In genomic region chr4:110021956-110022625, GRCm38 (mm10) we compare ENCODE assay signal across 8 mouse cellular contexts. TPM values are rescaled to one million over a fixed set of nuclear protein-coding genes. Genes with fewer than 3 reads are reported as not detected.
DNase-seq lines count a peak whose midpoint lies in the region; ATAC-seq and TF ChIP-seq lines count a peak whose summit lies in the region.

No protein-coding gene starts in this region.

- peak overlapping the region; percentile 11; the same call in 1 of the 2 replicates for H3K4me3 ChIP-seq in embryonic facial prominence, embryonic 13.5 days
- H3K4me3 ChIP-seq in heart, embryonic 13.5 days: peak overlapping the region; percentile 18; the same call in 1 of the 2 replicates
- H3K4me3 ChIP-seq in kidney, postnatal 0 days (replicated peaks; ENCODE audit: low read depth, low read length): no peak overlapping the region
- H3K4me3 ChIP-seq in stomach, embryonic 15.5 days (replicated peaks): no peak overlapping the region

- peak; percentile 94 for TF ChIP-seq CTCF in kidney, postnatal 0 days (IDR thresholded peaks at IDR 0.05; ENCODE audit: low read depth)

- H3K4me2 ChIP-seq in embryonic facial prominence, embryonic 13.5 days: peak overlapping the region; percentile 50
- peak overlapping the region; percentile 59 for H3K4me2 ChIP-seq in heart, embryonic 13.5 days
- H3K4me2 ChIP-seq in kidney, postnatal 0 days (ENCODE audit: low read length): peak overlapping the region; percentile 30; the same call in 1 of the 2 replicates
- H3K4me2 ChIP-seq in stomach, embryonic 15.5 days: peak overlapping the region; percentile 22; the same call in 1 of the 2 replicates

- no peaks in the 10 kb centered on the region for H3K36me3 ChIP-seq in embryonic facial prominence, embryonic 13.5 days
- H3K36me3 ChIP-seq in heart, embryonic 13.5 days: no peaks in the 10 kb centered on the region
- no peaks in the 10 kb centered on the region for H3K36me3 ChIP-seq in kidney, postnatal 0 days (ENCODE audit: insufficient read depth, low read length)
- no peaks in the 10 kb centered on the region for H3K36me3 ChIP-seq in stomach, embryonic 15.5 days

- peaks cover 6% of the 10 kb centered on the region; the same call in 1 of the 2 replicates for H3K4me1 ChIP-seq in embryonic facial prominence, embryonic 13.5 days
- peaks cover 9% of the 10 kb centered on the region for H3K4me1 ChIP-seq in heart, embryonic 13.5 days
- no peaks in the 10 kb centered on the region for H3K4me1 ChIP-seq in kidney, postnatal 0 days (replicated peaks; ENCODE audit: insufficient read depth, low read length)
- H3K4me1 ChIP-seq in stomach, embryonic 15.5 days: no peaks in the 10 kb centered on the region

- 16% methylated on average over 25 of the region's 25 CpGs for WGBS in embryonic facial prominence, embryonic 13.5 days
- WGBS in heart, embryonic 13.5 days: 10% methylated on average over 25 of the region's 25 CpGs
- WGBS in kidney, postnatal 0 days: 17% methylated on average over 25 of the region's 25 CpGs
- 18% methylated on average over 25 of the region's 25 CpGs for WGBS in stomach, embryonic 15.5 days

- H3K27me3 ChIP-seq in embryonic facial prominence, embryonic 13.5 days: peaks cover 29% of the 10 kb centered on the region
- H3K27me3 ChIP-seq in heart, embryonic 13.5 days (replicated peaks): peaks cover 41% of the 10 kb centered on the region
- no peaks in the 10 kb centered on the region for H3K27me3 ChIP-seq in kidney, postnatal 0 days (ENCODE audit: insufficient read depth, low read length)
- H3K27me3 ChIP-seq in stomach, embryonic 15.5 days (replicated peaks): no peaks in the 10 kb centered on the region

- no peak overlapping the region for H3K27ac ChIP-seq in embryonic facial prominence, embryonic 13.5 days
- H3K27ac ChIP-seq in heart, embryonic 13.5 days (replicated peaks): no peak overlapping the region
- H3K27ac ChIP-seq in kidney, postnatal 0 days: no peak overlapping the region
- H3K27ac ChIP-seq in stomach, embryonic 15.5 days: no peak overlapping the region

- DNase-seq in 416B (ENCODE audit: low read depth) (peak; percentile 88), liver (peak; percentile 71)
- peak; percentile 79 to 83 for DNase-seq in adrenal gland, postnatal 36 days
- DNase-seq in kidney, postnatal 0 days (ENCODE audit: low spot score): peak; percentile 86
- DNase-seq in natural killer cell, adult 2 months (ENCODE audit: low spot score in 2 of 2): peak; percentile 26 to 46

- no peak for ATAC-seq in embryonic facial prominence, embryonic 13.5 days (ENCODE audit: insufficient number of reproducible peaks, insufficient read depth, low FRiP score, low TSS enrichment, low read depth)
- ATAC-seq in heart, embryonic 13.5 days (ENCODE audit: extremely low read depth, insufficient number of reproducible peaks, low FRiP score, low TSS enrichment): no peak
- peak; percentile 62 for ATAC-seq in kidney, postnatal 0 days (replicated peaks; ENCODE audit: low FRiP score, low read depth)
- peak; percentile 35; the same call in 1 of the 2 replicates for ATAC-seq in stomach, embryonic 15.5 days (ENCODE audit: insufficient read depth, low FRiP score, low read depth)

- no peaks in the 10 kb centered on the region for H3K9me3 ChIP-seq in embryonic facial prominence, embryonic 13.5 days
- no peaks in the 10 kb centered on the region for H3K9me3 ChIP-seq in heart, embryonic 13.5 days
- H3K9me3 ChIP-seq in kidney, postnatal 0 days (replicated peaks; ENCODE audit: low read length): no peaks in the 10 kb centered on the region
- no peaks in the 10 kb centered on the region for H3K9me3 ChIP-seq in stomach, embryonic 15.5 days

- 0 out of 2 replicates have a peak overlapping the region, but pooled peaks have one; percentile 16 for H3K9ac ChIP-seq in embryonic facial prominence, embryonic 13.5 days
- peak overlapping the region; percentile 50; the same call in 1 of the 2 replicates for H3K9ac ChIP-seq in heart, embryonic 13.5 days
- H3K9ac ChIP-seq in kidney, postnatal 0 days (ENCODE audit: low read depth, low read length): no peak overlapping the region
- no peak overlapping the region for H3K9ac ChIP-seq in stomach, embryonic 15.5 days

RNA-seq across cellular contexts. Expression of gene Dmrta2, which starts 44.2 kb away (rescaled TPM):
- total RNA-seq in adrenal gland, postnatal 36 days (2021): under 1 TPM in 1 of 2 experiments, not detected in 1; 0.13 TPM
- 0.56 and 1.5 TPM in 2 replicates for polyA plus RNA-seq in embryonic facial prominence, embryonic 13.5 days (2015; fragmentation: Nextera tagmentation; extraction: Ambion mirVana)
- polyA plus RNA-seq in heart, embryonic 13.5 days (2015; fragmentation: Nextera tagmentation; extraction: Ambion mirVana): 0.05 TPM in 1 of 2 replicates, not detected in the other
- 0.10 and 0.22 TPM in 2 replicates for polyA plus RNA-seq in kidney, postnatal 0 days (2015; fragmentation: Nextera tagmentation; extraction: Ambion mirVana)
- 0.09 TPM in 1 of 2 replicates, not detected in the other for polyA plus RNA-seq in stomach, embryonic 15.5 days (2015; fragmentation: Nextera tagmentation; extraction: Ambion mirVana)

Comparison
In these comparisons a context has a peak if more than half of its experiments do, and no peak if none do; other contexts are left out.
1. DNase-seq: peak in every context shown above with its lines; median percentile 88 in 416B; 86 in kidney, postnatal 0 days; 81 in adrenal gland, postnatal 36 days; 71 in liver; 36 in natural killer cell, adult 2 months.
2. ATAC-seq: peak in kidney, postnatal 0 days (single experiment) and stomach, embryonic 15.5 days (single experiment); none in embryonic facial prominence, embryonic 13.5 days (single experiment) and heart, embryonic 13.5 days (single experiment).
3. H3K4me3 ChIP-seq: peak in embryonic facial prominence, embryonic 13.5 days (single experiment) and heart, embryonic 13.5 days (single experiment); none in kidney, postnatal 0 days (single experiment) and stomach, embryonic 15.5 days (single experiment).
4. H3K9ac ChIP-seq: peak in embryonic facial prominence, embryonic 13.5 days (single experiment) and heart, embryonic 13.5 days (single experiment); none in kidney, postnatal 0 days (single experiment) and stomach, embryonic 15.5 days (single experiment).
5. Peak in every context shown above with its lines, with median percentiles within 50 percentile points of each other: H3K4me2 ChIP-seq.